Mouse (Mus musculus) thymus, adult 2 months (tissue): Measurements from ENCODE around the gene Cdcp1.

Experiments used
- CTCF ChIP-seq: fragments of 200-500 bp; IDR thresholded peaks from 2 replicates; pipeline ENCODE4 v1.5.1; 2012; ENCODE audit warnings: mild to moderate bottlenecking, control low read depth, low read length, moderate library complexity, borderline replicate concordance; ENCODE audit not compliant: control insufficient read depth, poor library complexity, insufficient read depth; ENCODE audit errors: extremely low read depth
- POLR2A ChIP-seq: fragments of 200-500 bp; IDR thresholded peaks from 2 replicates; pipeline ENCODE4 v1.6.1; 2012; ENCODE audit warnings: mild to moderate bottlenecking, low read length, control low read depth, moderate library complexity; ENCODE audit not compliant: control insufficient read depth, poor library complexity, insufficient read depth; ENCODE audit errors: extremely low read depth

GRCm38 (mm10) chr9:123259896-123260610 is 44.2 kb upstream of the Cdcp1 start:
- TF ChIP-seq CTCF (no peak), POLR2A (no peak)
